Mouse (Mus musculus): ENCODE measurements around the gene Xrcc4.
"Not testable (repeated sequence)": the region's sequence is repeated elsewhere in the genome, so short reads cannot be mapped to it uniquely, and the experiment has no call there.

The Xrcc4 gene

DNA sequence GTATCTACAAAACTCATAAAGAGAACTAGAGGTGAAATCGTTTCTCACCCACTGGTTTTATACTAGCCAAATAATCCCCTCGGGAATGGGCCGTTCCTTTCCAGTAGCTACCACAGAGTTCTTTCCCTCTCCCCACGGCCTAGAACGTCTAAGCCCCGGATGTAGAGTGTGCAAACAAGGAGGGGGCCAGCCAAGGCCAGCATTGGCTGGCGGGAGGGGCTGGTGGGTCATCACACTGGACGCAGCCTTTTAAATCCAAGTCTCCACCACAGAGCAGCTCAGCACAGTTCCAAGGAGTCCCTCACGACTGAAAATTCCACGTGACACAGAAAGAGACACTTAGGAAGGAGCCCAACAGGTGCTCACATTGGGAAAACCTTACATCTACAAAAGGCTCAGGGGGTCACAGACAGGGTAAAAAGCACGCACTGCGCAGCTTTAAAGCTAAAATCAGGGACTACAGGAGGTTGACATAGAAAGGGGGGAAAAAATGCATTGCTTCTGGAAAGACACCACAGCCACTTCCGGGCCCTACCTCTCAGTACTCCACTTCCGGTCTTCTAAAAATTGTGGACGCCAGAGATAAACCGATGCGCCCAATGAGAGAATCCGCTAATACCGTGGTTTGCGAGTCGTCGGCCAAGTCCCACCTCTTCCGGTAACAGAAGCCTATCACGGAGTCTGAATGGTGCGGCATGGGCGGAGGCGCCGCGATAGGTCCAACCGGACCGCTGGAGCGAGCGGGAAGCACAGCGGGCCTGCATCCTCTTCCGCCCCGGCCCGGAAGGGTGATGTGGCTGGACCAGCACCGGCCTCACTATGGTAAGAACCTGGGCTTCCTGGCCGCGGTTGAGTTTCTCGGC, at the start of gene Xrcc4, which contains the start of gene Tmem167:
Gene Xrcc4, minus strand, starts transcription at position 647 of the 863 bp plus-strand sequence.
Gene Tmem167, plus strand, starts transcription at position 162 of the 863 bp plus-strand sequence.
- in situ Hi-C loops (cut with MboI, MseI), result loop anchor here in 1 of 2 experiments (25.0 kb wide), 1 partner anchor 1698 kb away; no protein-coding TSS in a partner anchor

DNA sequence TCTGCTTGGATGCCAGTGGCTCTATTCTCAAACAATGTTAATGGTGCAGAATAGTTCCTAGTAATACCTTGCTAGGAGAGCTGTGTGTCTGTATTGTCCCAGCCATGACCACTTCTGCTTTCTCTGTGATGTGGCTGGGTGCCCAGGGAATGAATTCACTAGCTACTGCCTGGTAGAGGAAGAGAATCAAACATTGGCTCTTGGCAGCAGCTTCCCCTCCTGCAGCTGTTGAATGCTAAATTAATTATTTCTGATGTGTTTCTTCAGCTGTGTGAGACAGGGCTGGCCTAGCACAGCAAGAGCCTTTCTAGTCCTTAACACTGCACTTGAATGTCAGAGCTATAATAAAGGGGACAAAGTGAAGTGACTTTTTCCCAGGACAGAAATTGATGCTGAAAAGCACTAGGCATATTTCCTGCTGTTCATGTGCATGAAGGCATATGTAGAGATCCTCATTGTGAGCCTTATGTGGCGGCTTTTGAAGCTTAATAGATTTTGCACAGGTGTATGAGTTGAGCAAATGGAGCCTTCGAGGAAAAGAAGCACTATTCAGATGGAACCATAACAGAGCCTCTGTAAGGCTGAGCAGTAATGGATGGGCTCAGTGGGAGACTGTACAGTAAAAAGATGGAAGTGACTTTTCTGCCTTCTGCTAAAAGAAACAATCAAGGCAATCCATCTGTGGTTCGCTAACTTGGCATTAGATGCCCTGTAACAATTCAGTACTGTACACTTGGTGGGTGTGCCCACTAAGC, 46.9 kb upstream of the Xrcc4 start:
- in situ Hi-C loops (cut with MboI, MseI), result loop anchor here in 1 of 2 experiments (10.0 kb wide), 1 partner anchor 408 kb away; no protein-coding TSS in a partner anchor

GRCm38 (mm10) chr13:90111681-90112080, 22.3 kb upstream of the Xrcc4 start:
- in situ Hi-C loops (cut with MboI, MseI), result no loop called here

- in situ Hi-C loops (cut with MboI, MseI), result not testable (repeated sequence)
These were observed 19.3 kb upstream of the Xrcc4 start for GRCm38 (mm10) chr13:90108746-90109145.

DNA sequence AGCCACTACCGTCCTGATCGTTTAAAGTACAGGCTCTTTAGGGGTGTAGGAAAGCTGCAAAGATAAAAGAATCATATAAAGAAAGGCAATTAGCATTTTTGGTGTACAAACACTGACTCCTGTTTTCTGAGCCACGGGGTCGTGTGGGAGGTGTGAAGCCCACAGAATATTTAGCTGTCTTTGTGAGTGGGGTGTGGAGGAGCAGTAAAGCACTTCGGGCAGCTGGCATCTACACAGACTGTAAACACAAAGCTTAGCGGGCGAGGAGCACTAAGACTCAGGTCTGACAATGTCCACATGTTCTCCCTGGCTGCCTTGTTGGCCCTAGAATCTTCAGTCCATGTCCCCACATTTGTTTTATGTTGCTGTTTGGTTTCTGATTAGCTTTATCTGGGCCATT, 16.7 kb upstream of the Xrcc4 start:
- in situ Hi-C loops (cut with MboI, MseI), result no loop called here

GRCm38 (mm10) chr13:90101514-90101913, 12.1 kb upstream of the Xrcc4 start:
- in situ Hi-C loops (cut with MboI, MseI), result no loop called here

DNA sequence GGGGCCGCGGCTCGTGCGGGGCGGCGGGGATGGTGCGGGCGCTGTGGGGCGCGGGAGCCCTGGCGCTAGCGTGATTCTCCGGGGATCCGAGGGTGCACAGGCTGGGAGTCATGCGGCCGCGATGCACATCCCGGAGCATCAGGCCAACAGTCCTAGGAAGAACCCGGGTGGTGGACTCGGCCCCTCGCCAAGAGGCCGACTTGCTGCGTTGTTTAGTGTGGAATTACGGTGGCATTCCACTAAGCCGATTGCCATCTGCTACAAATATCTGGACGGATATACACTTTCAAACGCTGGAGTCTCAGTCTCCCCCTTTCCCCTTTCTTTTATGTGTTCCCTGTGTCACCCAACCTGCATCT, 396 bp upstream of the Xrcc4 start:
- in situ Hi-C loops (cut with MboI, MseI), result loop anchor here in 1 of 2 experiments (25.0 kb wide), 1 partner anchor 1697 kb away; no protein-coding TSS in a partner anchor

DNA sequence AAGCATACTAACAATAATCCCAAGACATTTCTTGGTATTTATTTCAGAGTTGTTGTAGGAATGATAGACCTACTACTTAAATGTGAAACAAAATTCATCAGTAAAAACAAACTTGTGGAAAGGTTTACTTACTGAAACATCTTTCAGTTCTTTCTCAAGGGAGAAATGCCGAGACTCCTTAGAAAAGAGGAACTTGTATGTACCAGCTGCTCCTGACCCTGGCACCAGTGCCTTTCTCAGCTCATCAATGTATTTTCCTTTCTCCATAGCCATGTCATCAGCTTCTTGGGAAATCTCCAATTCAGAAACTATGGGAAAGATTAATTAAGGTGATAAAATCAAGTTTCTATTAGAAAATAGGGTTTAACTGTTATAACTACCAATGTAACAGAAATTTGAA, 27.5 kb downstream of the Xrcc4 start:
- in situ Hi-C loops (cut with MboI, MseI), result no loop called here

GRCm38 (mm10) chr13:90052408-90052807, 37.0 kb downstream of the Xrcc4 start:
- in situ Hi-C loops (cut with MboI, MseI), result no loop called here

DNA sequence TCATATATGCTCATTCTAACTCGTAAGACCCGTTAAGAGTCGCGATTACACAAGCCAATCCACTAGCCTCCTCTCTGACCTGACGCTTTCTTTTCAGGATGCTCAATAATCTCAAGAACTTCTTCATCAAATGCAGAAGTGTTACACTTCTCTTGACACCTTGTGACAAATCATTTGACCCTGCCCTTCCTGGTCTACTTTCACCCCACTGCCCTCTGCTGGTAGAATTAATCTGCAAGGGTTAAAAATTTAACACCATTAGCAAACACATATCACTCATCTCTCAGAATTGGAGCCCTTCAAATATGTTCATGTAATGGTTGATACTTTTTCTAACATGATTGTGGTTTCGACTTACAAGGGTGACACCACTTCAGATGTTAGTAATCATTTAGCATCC, 37.7 kb downstream of the Xrcc4 start:
- in situ Hi-C loops (cut with MboI, MseI), result no loop called here

- in situ Hi-C loops (cut with MboI, MseI), result loop anchor here in 1 of 2 experiments (10.0 kb wide), 1 partner anchor 705 kb away; no protein-coding TSS in a partner anchor
These were observed 49.8 kb downstream of the Xrcc4 start for GRCm38 (mm10) chr13:90039613-90040012.

DNA sequence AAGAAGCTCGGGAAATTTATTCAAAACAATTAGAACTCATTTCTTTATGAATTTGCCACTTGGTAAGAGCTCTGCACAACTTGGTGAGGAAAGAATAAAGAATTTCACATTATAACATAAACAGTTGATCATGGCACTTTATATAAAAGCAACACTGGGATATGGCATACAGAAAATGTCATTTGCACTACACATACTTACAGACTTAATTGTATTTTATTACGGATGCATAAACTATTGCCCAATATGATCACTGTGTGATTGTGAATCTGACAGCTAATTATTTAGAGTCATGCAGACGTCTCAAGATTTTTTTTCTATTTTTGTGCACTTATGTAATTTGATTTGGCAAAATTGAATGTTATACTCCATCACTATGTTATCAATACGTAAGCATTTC, 56.4 kb downstream of the Xrcc4 start:
- in situ Hi-C loops (cut with MboI, MseI), result loop anchor here in 1 of 2 experiments (10.0 kb wide), 1 partner anchor 698 kb away; no protein-coding TSS in a partner anchor

GRCm38 (mm10) chr13:90032523-90032922, 56.9 kb downstream of the Xrcc4 start:
- in situ Hi-C loops (cut with MboI, MseI), result loop anchor here in 1 of 2 experiments (10.0 kb wide), 1 partner anchor 698 kb away; no protein-coding TSS in a partner anchor

- in situ Hi-C loops (cut with MboI, MseI), result loop anchor here in 1 of 2 experiments (10.0 kb wide), 1 partner anchor 696 kb away; no protein-coding TSS in a partner anchor
These were observed 58.5 kb downstream of the Xrcc4 start for GRCm38 (mm10) chr13:90030911-90031310.

DNA sequence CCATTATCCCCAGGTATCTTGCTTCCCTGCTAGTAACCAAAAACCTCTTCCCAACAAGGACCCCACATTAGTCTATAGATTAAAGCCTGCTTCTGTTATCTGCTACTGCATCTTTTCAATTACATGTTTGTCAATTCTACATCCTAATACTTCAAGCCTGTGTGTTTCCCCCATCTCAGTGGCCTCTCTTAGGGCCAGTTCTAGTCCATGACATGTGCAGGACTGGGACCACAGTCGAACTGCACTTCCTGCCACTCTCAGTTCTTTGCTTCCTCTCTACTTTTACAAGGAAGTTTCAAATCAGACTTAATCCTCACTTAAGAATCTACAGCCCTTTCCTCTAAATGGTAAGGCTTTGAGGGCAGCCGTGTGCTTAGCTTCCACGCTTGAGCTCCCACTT, 76.8 kb downstream of the Xrcc4 start:
- in situ Hi-C loops (cut with MboI, MseI), result no loop called here

DNA sequence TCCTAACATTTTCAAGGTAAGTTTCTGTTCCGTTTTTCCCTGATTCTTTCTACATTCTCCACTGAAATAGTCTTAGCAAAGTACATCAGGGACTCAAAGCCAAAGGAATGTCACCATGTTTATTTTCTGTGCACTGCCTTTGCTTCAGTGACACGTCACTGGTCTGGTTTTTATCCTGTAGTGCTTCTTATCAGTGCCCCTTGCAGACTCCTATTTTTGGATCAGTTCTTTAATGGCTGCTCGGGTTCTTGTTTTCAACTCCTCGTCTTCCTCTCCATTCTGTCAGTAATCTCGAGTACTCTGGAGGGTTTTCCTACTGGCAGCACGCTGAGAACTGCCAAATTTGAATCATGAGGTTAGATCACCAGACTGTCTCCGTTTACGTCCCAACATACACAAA, 77.2 kb downstream of the Xrcc4 start:
- in situ Hi-C loops (cut with MboI, MseI), result no loop called here

GRCm38 (mm10) chr13:90011129-90011528, 78.3 kb downstream of the Xrcc4 start:
- in situ Hi-C loops (cut with MboI, MseI), result no loop called here

- in situ Hi-C loops (cut with MboI, MseI), result no loop called here
These were observed 79.6 kb downstream of the Xrcc4 start for GRCm38 (mm10) chr13:90009786-90010185.

DNA sequence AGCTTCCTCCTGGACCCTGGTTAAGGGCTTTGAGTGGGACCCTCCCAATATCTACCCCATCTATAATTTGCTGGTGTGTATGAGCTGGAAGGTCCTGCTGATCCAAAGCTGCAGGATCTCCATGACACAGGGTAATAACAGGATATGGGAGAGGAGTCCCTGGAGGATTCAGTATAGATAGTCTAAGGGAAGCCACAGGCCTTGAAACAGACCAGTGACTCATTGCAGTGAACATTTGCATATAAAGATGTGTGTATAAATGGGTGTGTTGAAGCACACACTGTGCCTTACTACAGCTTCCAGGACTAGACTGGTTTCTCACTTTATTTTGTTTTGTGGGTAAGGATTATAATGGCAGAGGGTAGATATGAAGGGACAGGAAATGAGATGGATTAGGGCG, 83.8 kb downstream of the Xrcc4 start:
- in situ Hi-C loops (cut with MboI, MseI), result no loop called here

DNA sequence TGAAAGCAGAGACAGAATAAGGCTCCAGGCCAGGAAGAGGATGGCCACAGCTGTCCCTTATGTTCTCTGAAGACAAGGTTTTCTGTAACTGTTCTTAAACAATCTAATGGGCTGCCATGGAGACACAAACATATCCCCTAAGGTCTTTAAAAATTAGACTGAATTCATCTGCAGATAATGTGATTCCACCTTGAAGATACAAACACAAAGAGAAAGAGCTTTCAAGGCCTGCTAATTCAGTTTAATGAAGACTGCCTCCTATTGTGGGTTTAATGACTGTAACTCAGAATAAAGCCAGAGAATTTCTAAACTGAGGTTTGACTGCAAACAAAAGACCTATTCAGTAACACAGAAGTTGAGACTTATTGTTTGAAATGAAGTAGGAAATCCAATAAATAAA, 91.9 kb downstream of the Xrcc4 start:
- in situ Hi-C loops (cut with MboI, MseI), result loop anchor here in 1 of 2 experiments (5.0 kb wide), 1 partner anchor 100 kb away; no protein-coding TSS in a partner anchor

DNA sequence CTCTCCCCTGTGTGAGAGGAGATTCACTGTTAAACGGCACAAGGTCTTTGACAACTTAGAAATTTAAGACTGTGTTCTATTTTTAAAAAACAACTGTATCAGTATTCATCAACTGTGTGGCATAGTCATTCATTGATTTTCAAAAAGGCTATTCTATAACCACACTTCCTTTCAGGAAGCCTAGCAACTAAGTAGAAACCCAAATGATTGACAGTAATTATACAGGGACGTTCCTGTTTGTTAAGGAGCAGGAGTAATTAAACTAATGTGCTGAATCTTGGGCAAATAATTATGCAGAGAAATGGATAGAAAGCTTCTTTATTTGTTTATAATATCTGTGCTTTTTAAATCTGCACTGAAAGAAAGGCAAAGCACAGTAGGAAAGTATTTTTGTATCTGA, 103.3 kb downstream of the Xrcc4 start:
- in situ Hi-C loops (cut with MboI, MseI), result no loop called here

- in situ Hi-C loops (cut with MboI, MseI), result no loop called here
These were observed 118.5 kb downstream of the Xrcc4 start for GRCm38 (mm10) chr13:89970940-89971339.
